Mouse (Mus musculus): Measurements from ENCODE around the gene Trdmt1.

GRCm38 (mm10) chr2:13530639-13531038 lies 13.8 kb downstream of the Trdmt1 start:
- TF ChIP-seq CTCF (IDR thresholded peaks at IDR 0.05; ENCODE audit: control insufficient read depth, insufficient read depth, insufficient replicate concordance, low read depth, low read length) (no peak), POLR2A (IDR thresholded peaks at IDR 0.05; ENCODE audit: control insufficient read depth, low read depth, low read length) (no peak)
